Mouse (Mus musculus): ENCODE data around the gene Wdr45b. TPM values are rescaled to one million over a fixed set of nuclear protein-coding genes. Genes with fewer than 3 reads are reported as not detected.

Wdr45b gene
- polyA plus RNA-seq, 1 experiment, result 37.5 TPM

DNA sequence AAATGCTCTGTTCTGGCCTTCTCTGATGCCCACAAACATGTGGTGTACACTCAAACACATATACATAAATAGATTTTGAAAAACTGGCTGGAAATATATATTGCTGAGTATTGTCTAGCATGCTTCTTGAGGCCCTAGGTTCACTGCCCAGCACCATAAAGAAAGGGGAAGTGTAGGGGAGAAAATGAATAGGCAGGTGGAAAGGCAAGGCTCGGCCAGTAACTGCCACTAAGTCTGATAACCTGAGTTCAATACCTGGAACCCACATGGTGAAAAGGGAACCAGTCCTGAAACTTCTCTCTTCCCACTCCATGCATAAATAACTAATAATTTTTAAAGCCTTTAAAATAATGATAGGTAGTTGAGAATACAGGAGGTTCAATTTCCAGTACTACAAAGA is 14.6 kb downstream of the Wdr45b start:
- WGBS, result 64% methylated on average over 1 of the region's 1 CpGs

DNA sequence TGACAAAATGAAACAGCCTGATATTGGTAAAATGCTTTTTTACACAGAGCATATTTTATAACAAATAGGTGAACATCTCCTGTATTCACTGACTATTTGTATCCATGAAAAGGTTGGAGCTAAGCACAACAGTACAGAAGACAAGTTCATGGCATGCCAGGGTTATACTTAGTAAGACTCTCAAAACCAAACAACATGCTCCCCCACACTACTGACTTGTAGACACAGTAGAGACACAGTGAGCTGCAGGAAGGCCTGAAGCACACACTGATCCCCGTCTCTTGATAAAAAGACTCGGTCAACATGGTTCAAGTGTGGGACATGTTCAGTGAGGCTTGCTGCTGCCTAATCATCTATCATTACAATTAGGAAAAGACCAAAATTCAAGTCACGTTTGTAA is 22.6 kb downstream of the Wdr45b start:
- DNase-seq (ENCODE audit: low read depth, low spot score), result no peak
- WGBS, result 83% methylated on average over 3 of the region's 3 CpGs

More for the DNA sequence above, 14.6 kb downstream of the Wdr45b start:
- DNase-seq (ENCODE audit: low read depth, low spot score), result no peak

DNA sequence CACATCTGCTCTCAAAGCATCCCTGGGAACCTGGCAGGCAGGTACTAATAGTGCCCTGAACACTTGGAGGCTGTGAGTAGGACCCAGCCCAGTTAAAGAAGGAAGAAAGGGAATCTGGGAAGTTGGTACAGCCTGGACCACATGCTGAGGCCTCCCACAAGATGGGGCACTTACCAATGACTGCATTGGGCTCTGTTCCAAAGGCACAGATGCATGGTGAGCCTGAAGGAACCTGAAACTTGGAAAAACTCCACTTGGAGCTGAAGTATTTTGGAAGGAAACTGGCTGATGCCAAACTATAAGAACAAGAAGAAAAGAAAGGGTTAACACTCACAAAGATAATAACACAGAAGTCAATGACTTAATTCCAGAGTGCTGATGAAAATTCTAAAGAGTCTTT is 25.6 kb downstream of the Wdr45b start:
- DNase-seq (ENCODE audit: low read depth, low spot score), result no peak

DNA sequence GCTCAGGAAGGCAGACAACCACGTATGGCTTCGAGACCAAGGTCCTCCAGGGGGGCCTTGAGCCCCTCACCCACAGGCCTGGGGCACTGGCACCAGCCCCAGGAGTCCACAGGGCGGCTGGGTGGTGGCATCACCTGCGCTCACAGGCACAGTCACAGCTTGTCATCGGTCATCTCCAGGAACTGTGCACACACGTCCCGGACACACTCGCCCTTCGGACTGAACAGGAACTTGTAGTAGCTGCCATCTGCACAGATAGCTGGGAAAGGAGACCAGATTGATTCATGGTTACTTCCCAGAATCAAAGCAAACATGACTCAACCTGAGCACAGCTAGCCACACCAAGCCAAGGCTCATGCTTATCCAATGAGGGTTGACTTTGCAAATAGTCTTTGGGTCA is 26.0 kb downstream of the Wdr45b start:
- no peak for DNase-seq (ENCODE audit: low read depth, low spot score)
- 93% methylated on average over 9 of the region's 9 CpGs for WGBS

DNA sequence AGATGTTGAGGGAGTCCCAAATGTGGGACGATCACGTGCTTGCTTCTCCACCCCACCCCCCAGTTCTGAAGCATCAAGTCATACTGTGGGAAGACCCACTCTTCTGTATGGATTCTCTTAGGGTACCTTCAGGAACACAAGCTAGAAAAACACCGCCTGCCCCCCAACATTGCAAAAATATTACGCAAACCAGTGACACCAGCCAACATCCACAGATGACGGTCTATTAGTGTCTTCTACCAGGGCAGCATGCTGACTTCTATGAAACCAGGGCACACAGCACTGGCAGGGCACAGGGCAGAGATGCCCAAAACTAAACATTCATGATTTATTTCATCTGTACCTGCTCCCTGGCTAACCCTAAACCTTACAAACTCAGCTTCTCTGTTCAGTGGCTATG is 27.6 kb downstream of the Wdr45b start:
- WGBS, result 96% methylated on average over 5 of the region's 5 CpGs
- DNase-seq (ENCODE audit: low read depth, low spot score), result no peak

- no peak for DNase-seq (ENCODE audit: low read depth, low spot score)
Measured at GRCm38 (mm10) chr11:121326034-121326433, 28.2 kb downstream of the Wdr45b start.

GRCm38 (mm10) chr11:121307712-121308111 is 46.5 kb downstream of the Wdr45b start:
- peak; percentile 13 for DNase-seq (ENCODE audit: low read depth, low spot score)
- 64% methylated on average over 6 of the region's 6 CpGs for WGBS

More at GRCm38 (mm10) chr11:121326034-121326433, 28.2 kb downstream of the Wdr45b start:
- 57% methylated on average over 1 of the region's 1 CpGs for WGBS

GRCm38 (mm10) chr11:121306608-121307007 is 47.6 kb downstream of the Wdr45b start:
- no peak for DNase-seq (ENCODE audit: low read depth, low spot score)
- WGBS, result 97% methylated on average over 8 of the region's 8 CpGs

DNA sequence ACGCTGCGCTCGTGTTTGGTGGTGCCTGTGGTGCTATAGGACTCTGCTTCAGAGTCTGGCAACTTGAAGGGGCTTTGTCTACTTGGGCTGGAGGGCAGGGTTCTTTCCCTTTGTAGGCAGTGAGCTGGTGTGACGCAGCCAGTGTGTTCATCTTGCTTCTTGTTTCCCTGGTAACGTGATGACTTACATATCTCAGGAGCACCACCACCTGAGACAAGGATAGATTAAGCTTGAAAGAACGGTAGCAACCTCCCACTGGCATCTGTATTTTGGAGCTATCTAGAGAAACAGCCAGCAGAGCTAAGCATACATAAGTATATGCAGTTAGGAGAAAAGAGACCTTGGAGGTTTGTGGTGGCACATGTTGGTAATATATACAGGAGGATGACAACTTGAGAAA is 48.9 kb downstream of the Wdr45b start:
- 94% methylated on average over 6 of the region's 6 CpGs for WGBS
- DNase-seq (ENCODE audit: low read depth, low spot score), result no peak

DNA sequence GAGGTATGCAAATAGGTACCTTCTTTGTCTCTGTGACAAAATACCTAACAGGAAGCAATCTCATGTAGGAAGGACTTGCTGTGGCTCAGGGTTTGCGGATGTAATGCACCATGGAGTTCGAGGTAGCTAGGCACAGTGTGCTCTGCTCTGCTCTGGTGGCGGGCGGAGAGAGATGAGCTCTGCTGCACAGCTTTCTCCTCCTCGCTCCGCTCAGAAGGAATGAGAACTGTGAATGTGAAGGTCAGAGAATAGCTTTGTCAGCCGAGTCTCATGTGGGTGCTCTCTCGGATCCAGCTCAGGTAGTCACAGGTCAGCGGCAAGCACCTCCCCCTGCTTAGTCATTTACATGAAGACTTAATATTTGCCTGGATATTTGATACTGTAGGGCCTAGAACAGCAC is 54.0 kb downstream of the Wdr45b start:
- no peak for DNase-seq (ENCODE audit: low read depth, low spot score)
- 94% methylated on average over 9 of the region's 9 CpGs for WGBS

- WGBS, result 92% methylated on average over 8 of the region's 8 CpGs
- DNase-seq (ENCODE audit: low read depth, low spot score), result no peak
Measured at GRCm38 (mm10) chr11:121298493-121298892, 55.8 kb downstream of the Wdr45b start.

GRCm38 (mm10) chr11:121294771-121295170 is 59.5 kb downstream of the Wdr45b start:
- WGBS, result 93% methylated on average over 5 of the region's 5 CpGs

GRCm38 (mm10) chr11:121289859-121290258 is 64.4 kb downstream of the Wdr45b start:
- DNase-seq (ENCODE audit: low read depth, low spot score), result no peak
- WGBS, result 84% methylated on average over 3 of the region's 3 CpGs

More at GRCm38 (mm10) chr11:121294771-121295170, 59.5 kb downstream of the Wdr45b start:
- DNase-seq (ENCODE audit: low read depth, low spot score), result no peak

DNA sequence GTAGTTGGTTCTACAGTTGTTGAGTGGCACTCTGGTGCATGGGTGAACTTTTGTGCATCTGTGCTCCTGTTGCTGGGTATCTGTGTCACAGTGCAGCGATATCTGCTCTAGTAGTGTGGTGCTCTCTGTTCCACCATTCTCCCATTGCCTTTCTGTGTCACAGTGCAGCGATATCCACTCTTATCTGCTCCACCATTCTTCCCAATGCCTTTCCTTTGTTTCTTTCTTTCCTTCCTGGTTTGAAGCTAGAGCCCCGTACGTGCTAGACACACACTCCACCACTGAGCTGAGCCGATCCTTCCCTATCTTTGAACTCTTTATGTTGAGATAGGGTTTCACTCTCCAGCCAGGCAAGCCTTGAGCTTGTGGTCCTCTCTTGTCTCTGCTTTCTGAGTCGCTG is 71.3 kb downstream of the Wdr45b start:
- no peak for DNase-seq (ENCODE audit: low read depth, low spot score)
- WGBS, result 91% methylated on average over 6 of the region's 6 CpGs

GRCm38 (mm10) chr11:121278011-121278410 is 76.2 kb downstream of the Wdr45b start:
- WGBS, result 76% methylated on average over 3 of the region's 3 CpGs
- no peak for DNase-seq (ENCODE audit: low read depth, low spot score)

DNA sequence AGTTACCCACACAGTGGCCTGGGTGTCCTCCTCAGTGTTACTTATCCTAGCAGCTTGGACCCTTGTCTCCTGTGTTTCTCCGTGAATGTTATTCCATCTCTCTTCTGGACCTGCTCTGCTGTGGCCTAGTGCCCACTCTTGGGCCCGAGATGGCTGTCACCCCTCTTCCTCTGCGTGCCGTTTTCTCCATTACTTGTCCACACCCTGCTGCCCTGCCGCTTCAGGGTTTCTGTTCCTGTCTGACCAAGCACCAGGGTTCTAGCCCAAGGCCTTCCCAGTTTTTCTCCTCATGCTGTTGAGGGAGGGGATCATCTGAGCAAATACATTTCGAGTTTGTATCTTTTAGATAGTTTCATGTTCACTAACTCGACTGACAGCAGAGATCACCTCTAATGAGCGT is 76.7 kb downstream of the Wdr45b start:
- DNase-seq (ENCODE audit: low read depth, low spot score), result no peak
- 83% methylated on average over 8 of the region's 8 CpGs for WGBS

Other genes with a start within 250 kb of the Wdr45b start
- not detected in 2 replicates for gene Tex19.2, start 235.8 kb downstream of the Wdr45b start, polyA plus RNA-seq (2012; rRNA removed)
- gene Tex19.1, start 208.3 kb downstream of the Wdr45b start, polyA plus RNA-seq (2012; rRNA removed), result not detected in 2 replicates
- not detected in 2 replicates for gene Uts2r, start 194.2 kb downstream of the Wdr45b start, polyA plus RNA-seq (2012; rRNA removed)
- gene Hexdc, start 150.0 kb downstream of the Wdr45b start, polyA plus RNA-seq (2012; rRNA removed), result 19.4 and 24.4 TPM in 2 replicates
- 11.7 and 12.9 TPM in 2 replicates for gene Ogfod3, start 149.7 kb downstream of the Wdr45b start, polyA plus RNA-seq (2012; rRNA removed)
- 32.6 and 33.0 TPM in 2 replicates for gene Cybc1, start 125.1 kb downstream of the Wdr45b start, polyA plus RNA-seq (2012; rRNA removed)
- 18.2 and 33.3 TPM in 2 replicates for gene Narf, start 117.2 kb downstream of the Wdr45b start, polyA plus RNA-seq (2012; rRNA removed)
- 19.3 and 29.0 TPM in 2 replicates for gene Foxk2, start 94.5 kb downstream of the Wdr45b start, polyA plus RNA-seq (2012; rRNA removed)
- gene Rab40b, start 33.8 kb upstream of the Wdr45b start, polyA plus RNA-seq (2012; rRNA removed), result 0.82 TPM in 2 replicates
- gene Fn3krp, start 67.0 kb upstream of the Wdr45b start, polyA plus RNA-seq (2012; rRNA removed), result 3.5 and 3.7 TPM in 2 replicates
- gene Fn3k, start 80.5 kb upstream of the Wdr45b start, polyA plus RNA-seq (2012; rRNA removed), result 0.55 and 1.3 TPM in 2 replicates
- 56.3 and 59.9 TPM in 2 replicates for gene Tbcd, start 97.5 kb upstream of the Wdr45b start, polyA plus RNA-seq (2012; rRNA removed)
- gene Zfp750, start 164.9 kb upstream of the Wdr45b start, polyA plus RNA-seq (2012; rRNA removed), result 0.02 TPM in 1 of 2 replicates, not detected in the other